Mouse (Mus musculus) forelimb bud, embryonic 11.5 days (tissue): ENCODE data around the gene Clec2i.
A peak's percentile ranks its signal among the peaks of the same experiment; 100 is the strongest.
"Not testable (repeated sequence)": the region's sequence is repeated elsewhere in the genome, so short reads cannot be mapped to it uniquely, and the experiment has no call there.

Experiments used
- DNase-seq: peaks from one replicate; pipeline ENCODE4 v3.0.0-alpha.2; 2012; ENCODE audit warnings: low read depth, low spot score

The Clec2i gene

DNA sequence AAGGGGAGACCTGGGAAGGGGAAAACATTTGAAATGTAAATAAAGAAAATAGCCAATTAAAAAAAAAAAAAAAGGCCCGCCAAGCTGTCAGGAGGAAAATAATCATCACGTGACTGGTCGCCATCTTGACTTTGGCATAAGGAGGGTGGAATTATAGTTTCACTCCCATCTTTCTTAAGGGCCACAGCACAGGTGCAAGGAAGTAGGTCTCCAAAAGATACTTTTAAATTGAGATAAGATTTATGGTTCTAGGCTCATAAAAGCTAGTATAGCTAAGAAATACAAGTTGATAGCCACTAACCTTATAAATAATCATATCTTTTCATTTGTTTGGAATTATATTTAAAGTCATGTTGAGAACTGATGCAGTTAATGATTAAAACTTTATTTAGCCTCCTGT lies 32.5 kb upstream of the Clec2i start:
- DNase-seq: no peak

DNA sequence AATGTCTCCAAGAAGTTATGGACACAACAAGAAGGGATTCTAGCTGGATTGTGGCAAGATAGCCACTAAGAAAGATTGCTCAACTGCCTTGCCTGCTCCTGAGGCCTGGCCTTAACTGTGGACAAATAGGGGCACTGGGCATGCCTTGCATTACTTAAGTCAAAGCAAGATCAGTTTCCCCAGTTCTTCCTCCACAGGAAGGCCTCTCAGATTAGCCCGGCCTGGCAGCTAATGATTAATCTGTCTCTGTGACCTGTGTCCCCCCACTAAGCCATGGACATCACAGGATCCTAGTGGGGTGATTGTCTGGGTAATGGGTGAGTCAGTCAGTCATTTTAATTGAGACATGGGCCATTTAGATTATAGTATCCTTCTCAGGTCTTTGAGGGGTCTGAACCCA lies 31.9 kb upstream of the Clec2i start:
- no peak for DNase-seq

DNA sequence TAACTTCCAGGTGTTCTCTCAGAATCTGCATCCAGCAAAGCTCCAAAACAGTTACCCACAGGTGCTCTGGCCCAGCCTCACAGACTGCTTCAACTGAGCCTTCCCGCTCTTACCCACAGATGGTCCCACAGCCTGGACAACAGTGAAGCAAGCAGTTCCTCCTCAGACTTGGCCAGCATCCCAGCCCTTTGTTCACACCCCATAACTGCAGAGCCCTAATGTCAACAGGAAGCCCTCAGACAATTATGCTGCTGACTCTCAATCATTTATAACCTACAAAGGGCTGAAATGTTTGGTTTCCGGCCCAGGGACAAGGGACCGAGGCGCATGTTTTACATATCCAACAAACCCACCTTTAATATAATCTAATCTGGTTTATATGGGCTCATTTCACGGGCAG lies 31.1 kb upstream of the Clec2i start:
- DNase-seq: no peak

DNA sequence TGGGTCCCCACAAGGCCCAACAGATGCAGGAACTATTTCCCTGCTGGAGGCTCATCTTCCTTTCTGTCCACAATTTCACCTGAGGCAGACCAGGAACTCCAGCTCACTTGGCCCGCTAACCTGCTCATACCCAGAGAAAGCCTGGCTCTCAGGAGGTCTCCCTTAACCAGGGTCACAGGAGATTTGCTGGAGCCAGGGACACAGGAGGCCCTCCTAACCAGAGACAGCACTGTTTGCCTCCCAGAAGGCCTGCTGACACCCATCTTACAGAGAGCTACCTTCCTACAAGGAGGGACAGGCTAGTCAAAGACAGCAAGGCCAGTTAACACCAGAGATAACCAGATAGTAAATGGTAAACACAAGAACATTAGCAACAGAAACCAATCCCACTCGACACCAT lies 29.4 kb upstream of the Clec2i start:
- DNase-seq: no peak

DNA sequence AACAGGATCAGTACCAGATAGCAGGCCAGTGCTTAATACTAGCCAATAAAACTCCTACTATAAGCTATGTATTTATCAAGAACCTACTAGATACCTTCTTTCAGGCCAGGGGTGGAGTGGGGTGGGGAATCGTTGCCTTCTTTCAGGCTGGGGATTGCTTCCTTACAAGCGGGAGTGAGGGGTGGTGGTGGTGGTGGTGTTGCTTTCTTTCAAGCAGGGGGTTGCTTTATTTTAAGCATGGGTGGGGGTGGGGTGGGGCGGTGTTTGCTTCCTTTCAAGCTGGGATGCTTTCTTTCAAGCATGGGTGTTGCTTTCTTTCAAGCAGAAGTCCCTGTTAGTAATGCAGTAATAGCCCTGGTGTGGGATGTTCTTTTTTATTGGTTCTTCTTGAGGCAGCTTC lies 18.5 kb upstream of the Clec2i start:
- no peak for DNase-seq

DNA sequence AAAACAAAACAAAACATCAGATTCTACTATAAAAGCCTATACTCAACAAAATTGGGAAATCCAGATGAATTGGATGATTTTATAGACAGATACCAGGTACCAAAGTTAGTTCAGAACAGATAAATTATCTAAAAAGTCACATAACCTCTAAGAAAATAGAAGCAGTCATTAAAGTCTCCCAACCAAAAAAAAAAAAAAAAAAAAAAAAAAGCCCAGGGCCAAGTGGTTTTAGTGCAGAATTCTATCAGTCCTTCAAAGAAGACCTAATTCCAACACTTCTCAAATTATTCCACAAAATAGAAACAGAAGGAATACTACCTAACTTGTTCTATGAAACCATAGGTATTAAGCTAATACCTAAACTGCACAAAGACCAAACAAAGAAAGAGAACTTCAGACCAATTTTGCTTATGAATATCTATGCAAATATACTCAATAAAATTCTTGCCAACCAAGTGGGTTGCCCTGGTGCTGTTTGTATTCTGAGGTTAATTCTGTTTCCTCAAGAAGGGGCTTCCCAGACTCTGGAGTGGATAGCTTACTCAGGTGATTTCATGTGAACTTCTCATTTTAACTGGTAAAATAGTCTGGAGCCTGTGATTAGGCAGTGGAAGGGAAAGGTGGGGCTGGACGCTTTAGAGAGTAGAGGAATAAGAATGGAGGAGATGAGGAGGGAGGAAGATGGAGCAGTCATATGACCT lies 15.3 kb upstream of the Clec2i start:
- DNase-seq: no peak

DNA sequence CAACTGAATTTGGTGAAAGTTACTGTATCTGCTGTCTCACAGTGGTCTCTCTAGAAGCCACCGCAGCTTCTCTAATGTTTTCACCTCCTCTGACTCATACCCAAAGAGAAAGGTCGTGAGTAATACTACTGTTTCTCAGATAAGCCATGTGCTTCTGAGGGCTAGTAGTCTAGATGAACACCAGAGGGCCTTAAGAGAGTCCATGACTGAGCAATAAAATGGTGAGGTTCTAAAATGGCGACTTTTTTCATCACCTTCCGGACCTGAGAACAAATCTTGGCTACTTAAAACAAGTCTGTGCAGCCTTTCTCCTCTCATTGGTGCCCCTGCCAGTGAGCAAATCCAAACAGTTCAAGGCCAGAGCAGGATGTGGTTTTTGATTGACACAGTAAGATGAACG lies 1.4 kb downstream of the Clec2i start:
- no peak for DNase-seq

DNA sequence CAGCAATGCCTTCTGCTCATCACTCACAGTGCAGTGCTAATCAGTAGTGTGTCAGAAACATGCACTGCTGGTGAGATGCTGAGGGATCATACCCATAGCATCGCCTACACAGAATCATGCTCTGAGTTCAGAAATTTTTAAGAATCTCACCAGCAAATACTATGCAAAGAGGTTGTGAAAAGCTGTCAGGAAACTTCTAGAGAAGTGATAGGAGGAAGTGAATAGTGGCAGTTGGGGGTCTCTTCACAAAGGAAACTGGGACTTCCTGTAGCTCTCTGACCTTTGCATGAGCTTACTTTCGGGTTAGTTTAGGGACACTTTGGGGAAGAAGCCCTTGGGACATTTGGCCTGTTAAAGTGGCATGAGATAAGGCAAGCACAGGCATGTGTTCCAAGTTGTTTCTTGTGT lies 3.6 kb downstream of the Clec2i start, which contains the start of gene BC035044:
Gene BC035044 (minus strand): TSS at position 179 of the 408 bp plus-strand sequence.
- DNase-seq: no peak

DNA sequence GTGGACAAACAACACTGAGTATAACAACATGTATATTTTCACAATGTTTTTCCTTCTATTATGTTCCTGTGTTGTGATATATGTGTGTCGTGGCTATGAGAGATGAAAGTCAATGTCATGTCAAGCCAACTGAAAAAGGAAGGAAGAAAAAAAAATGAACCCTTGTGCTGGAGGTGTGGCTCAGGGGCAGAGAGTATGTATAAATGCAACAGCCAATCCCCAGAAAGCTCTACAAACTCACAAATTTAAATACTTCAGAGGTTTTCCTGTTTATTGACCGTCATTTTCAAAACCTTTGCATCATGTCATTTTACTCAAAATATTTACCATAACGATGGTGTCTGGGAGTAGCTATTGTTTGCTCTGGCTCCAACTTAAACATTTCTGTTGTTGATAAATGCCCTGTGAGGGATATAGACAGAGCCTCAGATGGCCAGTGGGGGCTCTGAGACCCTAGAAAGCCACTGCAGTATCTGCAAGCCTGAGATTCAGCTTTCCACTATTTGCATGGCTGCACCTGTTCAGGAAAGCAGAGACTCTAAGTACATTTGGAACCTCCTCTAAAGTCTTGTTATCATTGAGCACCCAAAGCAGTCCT lies 8.1 kb downstream of the Clec2i start:
- no peak for DNase-seq

DNA sequence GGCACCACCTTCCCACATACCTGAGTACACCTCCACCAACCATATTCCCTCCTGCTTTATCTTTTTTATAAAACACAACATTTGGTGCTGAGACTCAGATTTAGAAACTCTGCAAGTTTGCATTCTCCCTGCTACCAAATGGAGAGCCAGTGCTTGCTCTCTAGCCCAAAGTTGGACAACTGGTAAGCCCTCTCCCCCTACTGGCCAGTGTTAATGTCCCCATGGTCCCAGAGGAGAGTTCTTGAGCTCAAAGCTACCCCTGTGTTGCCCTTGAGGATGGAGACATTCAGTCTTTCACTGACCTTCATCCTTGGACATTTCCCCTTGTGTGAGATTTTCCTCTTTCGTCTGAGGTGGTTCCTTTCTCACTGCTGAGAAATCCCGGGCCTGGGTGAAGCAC lies 12.7 kb downstream of the Clec2i start:
- no peak for DNase-seq

DNA sequence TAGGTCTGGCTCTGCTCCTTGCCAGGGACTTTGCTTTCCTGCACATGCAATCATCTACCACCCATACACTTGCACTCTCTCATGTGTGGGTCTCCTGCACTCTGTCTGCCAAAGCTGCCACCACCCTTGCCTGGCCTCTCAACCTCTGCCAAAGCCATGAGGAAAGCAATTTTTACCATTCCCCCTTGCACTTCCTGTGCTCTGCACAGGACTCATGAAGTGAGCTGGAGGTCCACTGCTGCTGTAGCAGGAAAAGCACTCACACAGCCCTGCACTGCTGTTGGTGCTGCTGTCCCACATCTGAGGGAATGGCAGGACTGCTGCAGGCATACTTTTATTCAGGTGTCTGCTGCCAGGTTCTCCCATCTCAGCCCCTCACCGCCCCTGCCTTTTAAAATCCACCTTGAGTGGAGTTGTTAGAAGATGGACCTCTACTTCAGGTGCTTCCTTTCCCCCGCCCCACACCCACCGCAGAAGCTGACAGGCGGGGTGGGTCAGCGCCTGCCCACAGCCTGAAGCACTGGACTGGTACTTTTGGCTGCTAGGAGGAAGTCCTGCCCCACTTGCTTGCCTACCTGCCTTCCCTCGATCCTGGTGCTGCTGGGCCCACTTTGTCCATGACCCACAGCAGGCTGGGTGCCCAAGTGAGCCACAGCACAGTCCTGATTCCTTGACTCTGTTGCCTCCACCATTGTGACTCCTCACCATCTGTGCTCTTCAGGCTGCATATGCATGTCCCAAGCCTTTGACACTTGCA lies 13.6 kb downstream of the Clec2i start:
- not testable (repeated sequence) for DNase-seq

DNA sequence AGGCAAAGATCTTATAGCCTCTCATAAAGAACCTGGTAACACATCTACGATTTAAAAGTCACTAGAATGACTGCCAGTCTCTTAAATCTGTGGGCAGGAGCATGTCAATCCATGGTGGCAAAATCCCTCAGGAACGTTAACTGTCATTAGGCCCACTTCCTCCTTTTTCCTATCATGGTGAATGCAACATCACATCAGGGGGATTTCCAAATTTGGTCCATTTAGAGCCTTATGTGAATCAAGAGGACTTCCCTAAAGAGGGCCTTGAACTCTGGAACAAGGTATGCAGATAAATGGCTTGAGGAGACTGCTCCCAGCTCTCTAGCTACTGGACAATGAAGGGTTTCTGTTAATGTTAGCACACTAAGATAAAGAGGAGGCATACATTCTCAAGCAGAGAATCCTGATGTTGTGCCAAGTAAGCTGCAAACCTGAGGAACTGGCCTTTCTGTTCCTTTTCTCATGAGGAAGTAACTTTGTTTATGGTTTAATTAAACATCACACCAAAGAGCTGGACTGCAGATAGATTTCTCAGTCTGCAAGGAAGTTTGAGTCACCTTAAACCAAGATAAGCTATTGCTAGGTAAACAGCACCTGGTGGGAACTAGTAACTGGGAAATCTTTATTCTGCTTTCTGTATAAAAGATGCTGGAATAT lies 26.3 kb downstream of the Clec2i start:
- DNase-seq: no peak

DNA sequence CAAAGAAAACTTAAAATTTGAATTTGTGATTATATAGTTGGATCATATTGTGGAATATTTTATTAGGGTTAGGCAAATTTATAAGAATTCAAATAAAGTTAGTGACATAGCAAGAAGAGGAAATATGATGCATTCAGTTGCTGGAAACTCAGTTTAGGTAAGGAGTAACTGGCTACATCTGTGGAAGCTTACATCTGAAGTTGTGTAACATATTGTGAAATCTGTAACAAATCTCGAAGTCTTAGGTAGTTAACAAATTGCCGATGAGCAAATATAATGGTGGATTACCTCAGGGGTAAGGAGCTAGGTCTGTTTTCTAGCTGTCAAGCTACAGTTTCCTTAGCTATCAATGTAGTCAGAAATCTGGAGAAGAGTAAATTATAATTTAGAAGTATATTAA lies 29.9 kb downstream of the Clec2i start:
- DNase-seq: no peak

DNA sequence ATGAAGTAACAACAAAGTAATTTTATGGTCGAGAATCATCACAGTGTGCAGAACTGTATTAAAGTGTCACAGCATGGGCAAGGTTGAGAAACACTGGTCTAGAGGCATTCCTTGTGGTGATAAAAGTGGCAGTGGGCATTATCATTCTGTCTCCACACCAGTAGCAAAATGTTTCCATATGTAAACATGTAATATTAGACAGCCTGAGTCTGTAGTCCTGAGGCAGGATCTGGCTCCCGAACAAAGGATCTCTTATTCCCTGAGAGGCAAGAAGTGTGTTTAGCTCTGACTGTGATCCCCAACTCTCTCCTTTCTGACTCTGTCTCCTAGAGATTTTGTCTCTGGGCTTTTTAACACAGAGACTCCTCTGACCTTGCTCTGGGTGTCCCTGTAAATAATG lies 45.7 kb downstream of the Clec2i start:
- DNase-seq: peak; percentile 25

DNA sequence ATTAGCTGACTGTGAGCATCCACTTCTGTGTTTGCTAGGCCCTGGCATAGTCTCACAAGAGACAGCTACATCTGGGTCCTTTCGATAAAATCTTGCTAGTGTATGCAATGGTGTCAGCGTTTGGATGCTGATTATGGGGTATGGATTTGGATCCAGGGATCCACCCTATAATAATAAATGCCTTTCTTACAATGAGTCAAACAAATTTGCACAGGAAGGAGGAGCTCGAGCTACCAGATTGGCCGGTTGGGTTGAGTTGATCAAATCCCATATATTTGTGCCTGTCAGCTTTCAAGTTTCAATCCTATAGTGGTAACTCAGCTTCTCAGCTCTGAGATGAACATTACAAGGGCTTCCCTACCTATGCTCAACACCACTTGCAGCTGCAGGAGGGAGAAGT lies 46.7 kb downstream of the Clec2i start, which contains the start of gene Clec2g:
Gene Clec2g (plus strand): TSS at position 301 of the 400 bp plus-strand sequence.
- not testable (repeated sequence) for DNase-seq

DNA sequence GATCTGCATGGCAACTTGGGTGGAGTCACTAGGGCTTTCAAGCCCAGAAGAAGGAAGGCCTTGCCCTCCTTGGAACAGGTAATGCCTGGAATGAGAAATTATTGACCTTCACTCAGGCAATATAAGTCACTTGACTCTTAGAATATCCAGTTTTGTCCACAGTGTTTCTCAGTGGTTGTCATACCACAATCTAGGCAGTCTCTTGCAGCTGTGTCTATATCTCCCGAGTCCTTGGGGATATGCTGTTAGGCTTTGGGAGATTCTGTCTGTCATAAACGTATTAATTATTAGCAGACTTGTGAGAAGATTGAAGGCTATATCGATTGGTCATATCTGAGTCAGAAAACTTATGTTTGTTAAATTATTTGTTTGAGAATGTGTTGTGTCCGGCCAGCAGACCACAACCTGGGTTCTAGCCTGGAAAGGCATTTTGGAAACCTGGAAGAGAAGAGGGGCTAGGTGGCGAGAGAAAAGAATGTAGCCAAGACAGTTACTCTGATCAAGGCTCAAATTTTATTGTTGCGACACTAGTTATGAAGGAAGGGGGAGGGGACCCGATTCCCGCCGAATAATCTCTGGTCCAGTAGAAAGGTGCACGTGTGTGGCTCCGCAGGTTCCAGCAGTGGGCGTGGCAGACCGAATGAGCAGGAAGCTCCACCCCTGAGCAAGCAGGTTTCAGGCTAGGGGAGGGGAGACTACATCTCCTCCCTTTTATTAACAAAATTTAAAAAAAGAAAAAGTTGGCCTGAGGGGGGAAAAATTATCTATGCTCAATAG lies 48.7 kb downstream of the Clec2i start:
- DNase-seq: not testable (repeated sequence)

DNA sequence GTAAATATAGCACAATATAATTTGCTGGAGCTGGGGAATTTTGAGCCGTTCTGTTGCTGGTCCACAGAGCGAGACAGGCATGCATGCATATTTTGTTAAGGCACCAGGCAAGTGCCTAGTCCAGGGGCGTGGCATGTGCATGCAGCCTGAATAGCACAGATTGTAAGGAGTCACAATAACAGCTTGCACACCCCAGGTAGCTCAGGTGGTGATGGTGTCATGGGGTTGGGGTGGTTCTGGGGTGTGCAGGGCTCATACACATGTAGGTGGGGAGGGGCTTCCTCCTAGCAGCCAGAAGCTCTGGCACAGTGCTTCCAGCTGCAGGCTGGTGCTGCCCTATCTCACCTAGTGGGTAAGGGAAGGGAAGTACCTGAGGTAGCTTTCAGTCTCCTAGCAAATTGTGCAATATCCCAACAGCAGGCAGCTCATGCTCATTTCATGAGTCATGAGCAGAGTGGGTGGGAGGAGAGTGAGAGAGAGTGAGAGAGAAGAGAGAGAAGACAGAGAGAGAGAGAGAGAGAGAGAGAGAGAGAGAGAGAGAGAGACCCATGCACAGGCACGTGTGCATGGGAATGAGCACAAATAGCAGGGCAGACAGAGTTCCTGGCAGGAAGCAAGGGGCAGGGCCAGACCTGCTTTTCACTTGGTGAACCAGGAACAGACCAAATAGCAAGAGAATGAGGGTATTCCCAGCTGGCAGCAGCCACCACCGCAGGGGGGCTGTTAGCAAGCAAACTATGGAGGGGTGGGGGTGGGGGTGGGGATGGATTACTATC lies 54.4 kb downstream of the Clec2i start:
- DNase-seq: no peak

DNA sequence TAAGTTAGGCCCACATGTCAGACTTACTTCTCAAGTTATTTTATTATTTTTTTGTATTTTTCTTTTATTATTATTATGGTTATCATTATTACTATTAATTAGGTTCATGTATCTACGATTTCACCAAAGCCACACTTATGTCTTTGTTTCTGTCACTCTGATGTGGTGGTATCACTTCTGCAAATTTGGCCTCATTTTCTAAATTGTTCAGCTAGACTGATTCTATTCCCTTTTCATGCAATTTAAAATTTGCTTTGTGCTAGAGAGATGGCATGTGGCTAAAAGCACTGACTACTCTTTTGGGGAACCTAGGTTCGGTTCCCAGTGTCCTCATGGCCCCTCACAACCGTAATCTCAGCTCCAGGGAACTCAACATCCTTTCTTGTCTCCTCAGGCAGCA lies 58.2 kb downstream of the Clec2i start:
- no peak for DNase-seq
